Mouse (Mus musculus) megakaryocyte-erythroid progenitor cell, adult 5-6 weeks (primary cell): ENCODE measurements around the gene Klhl31. TPM values are rescaled to one million over a fixed set of nuclear protein-coding genes. Genes with fewer than 3 reads are reported as not detected.

ENCODE experiments used
- ATAC-seq: replicated peaks from 2 replicates; pipeline ENCODE4 v1.8.0; 2016; ENCODE audit warnings: mild to moderate bottlenecking, inconsistent platforms; ENCODE audit not compliant: severe bottlenecking, poor library complexity, low FRiP score, low TSS enrichment
- total RNA-seq, 2 experiments: library from RNA; stranded (forward) in 1 of 2; stranded (reverse) in 1 of 2; fragments of 200-1000, 215-1000 nt in 1 of 2; fragments of >200 nt in 1 of 2; fragmentation: Nextera tagmentation in 1 of 2; gene quantifications; 2 replicates each; pipeline ENCODE4 v1.2.3; 2014 to 2017

Klhl31 gene
- total RNA-seq, 2 experiments from 2014 or later, result not detected

- no peak for ATAC-seq
Measured at GRCm38 (mm10) chr9:77685825-77686500, 49.7 kb downstream of the Klhl31 start.

DNA sequence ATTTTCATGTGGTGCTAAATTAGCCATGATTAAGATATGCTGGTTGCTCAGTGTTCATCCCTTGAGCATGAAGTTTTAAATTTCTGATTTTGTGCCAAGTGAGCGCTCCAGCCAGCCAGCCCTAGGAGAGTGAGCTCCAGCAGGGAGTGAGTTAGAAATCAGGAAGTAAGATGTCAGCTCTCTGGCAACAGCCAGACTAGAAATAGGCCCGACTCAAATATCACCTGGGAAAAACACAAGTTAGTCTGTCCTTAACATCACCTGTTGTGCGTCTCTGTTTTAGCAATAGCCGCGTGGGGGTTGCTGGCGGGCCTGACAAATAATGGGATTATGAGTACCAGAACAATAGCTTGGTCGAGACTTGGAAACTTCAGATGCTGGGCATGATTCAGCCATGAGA, 56.4 kb downstream of the Klhl31 start:
- ATAC-seq, result no peak

DNA sequence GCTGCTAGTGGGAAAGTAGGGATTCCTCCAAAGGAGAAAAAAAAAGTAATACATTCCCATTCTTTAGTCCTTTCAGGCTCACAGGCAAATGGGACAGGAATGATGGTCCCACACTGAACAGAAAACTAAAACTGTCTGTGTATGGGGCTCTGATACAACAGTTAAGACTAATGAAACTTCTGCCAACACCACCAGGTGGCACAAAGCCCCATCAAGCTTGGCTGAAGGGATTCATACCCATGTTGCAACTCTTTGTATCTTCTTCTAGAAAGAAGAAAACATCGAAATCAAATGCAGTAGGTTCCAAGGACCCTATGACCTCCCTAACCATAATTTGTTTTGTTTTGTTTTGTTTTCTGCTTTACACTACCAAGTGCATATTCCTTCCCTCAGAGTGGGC, 57.1 kb downstream of the Klhl31 start:
- no peak for ATAC-seq

DNA sequence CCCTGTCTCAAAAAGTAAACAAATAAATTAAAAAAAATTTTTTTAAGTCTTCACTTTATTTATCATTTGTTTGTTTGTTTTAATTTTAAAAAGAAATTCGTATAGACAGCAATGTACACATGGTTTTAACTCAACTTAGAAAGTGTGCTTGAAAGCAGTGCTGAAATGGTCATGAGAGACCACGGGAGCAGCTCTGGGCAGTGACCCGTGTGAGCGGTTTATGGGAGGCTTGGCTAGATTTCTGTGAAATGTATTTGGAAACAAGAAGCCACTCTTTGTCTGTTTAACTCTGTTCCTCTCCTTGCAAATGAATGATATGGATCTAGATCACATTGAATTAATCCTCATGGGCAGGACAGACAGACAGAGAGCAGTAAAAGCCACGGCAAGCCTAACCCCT, 59.3 kb downstream of the Klhl31 start:
- no peak for ATAC-seq

- no peak for ATAC-seq
Measured at GRCm38 (mm10) chr9:77703476-77703875, 67.2 kb downstream of the Klhl31 start.

GRCm38 (mm10) chr9:77704108-77704507, 67.8 kb downstream of the Klhl31 start:
- no peak for ATAC-seq

DNA sequence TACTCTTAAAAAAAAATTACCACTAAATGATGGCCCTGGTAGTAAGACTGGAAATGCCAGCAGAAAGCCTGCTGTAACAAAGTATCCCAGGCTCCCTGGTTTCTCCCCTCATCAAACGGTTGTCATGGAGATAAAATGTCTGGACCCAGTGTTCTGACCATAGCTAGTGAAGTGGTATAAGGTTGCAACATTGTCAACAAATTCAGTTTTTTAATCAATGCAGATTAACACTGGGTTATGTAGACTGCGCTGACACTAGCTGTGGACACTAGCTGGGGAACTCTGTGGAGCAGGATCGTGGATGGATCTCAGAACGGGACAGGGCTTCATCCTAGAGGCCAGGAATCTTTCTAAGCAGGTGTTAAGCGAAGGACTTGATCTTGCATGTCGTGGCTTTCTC, 70.2 kb downstream of the Klhl31 start:
- no peak for ATAC-seq

DNA sequence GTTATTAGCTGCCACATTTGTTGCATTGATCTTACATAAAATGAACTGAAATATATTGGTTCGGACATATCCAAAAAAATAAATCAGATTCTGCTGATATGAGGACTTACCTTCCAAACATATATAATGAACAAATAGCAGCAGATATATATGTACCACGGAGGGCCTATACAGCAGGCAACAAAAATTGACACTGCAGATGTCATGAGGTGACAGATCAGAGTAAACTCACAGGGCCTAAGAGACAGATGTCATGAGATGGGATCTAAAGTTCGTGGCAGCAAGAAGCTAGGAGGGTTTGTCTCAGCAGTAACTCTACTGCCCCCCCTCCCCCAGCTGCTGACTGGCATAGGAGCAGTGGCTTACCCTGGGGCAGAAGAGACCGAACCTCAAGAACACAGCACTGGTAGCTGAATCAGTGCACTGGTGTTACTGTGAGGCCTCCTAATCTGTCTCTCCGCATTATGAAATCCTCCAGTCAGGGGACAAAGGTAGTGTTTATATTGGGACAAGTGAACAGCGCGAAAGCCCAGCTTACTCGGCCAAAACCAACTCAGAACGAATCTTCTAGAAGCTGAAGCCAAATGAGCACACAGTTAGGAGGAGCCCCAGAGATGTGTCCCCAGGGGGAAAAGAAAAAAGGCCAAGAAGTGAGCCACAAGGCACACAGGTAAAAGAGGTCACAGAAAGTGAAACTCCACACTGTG, 71.3 kb downstream of the Klhl31 start:
- no peak for ATAC-seq

GRCm38 (mm10) chr9:77708950-77709349, 72.7 kb downstream of the Klhl31 start:
- ATAC-seq, result no peak

Other genes with a start within 250 kb of the Klhl31 start
- 15.2 and 19.6 TPM in 2 replicates for gene Lrrc1, start 91.6 kb upstream of the Klhl31 start, total RNA-seq (2014; fragmentation: Nextera tagmentation)
- gene Lrrc1, start 91.6 kb upstream of the Klhl31 start, total RNA-seq (2017), result 11.0 and 12.1 TPM in 2 replicates
- 73.3 and 88.4 TPM in 2 replicates for gene Gclc, start 118.0 kb downstream of the Klhl31 start, total RNA-seq (2014; fragmentation: Nextera tagmentation)
- gene Gclc, start 118.0 kb downstream of the Klhl31 start, total RNA-seq (2017), result 74.4 and 85.9 TPM in 2 replicates